Mouse (Mus musculus): Measurements from ENCODE around the gene Uchl1. TPM values are rescaled to one million over a fixed set of nuclear protein-coding genes. Genes with fewer than 3 reads are reported as not detected.
A peak's percentile ranks its signal among the peaks of the same experiment; 100 is the strongest.

The Uchl1 gene
- polyA plus RNA-seq, 1 experiment from 2014 or later, result 61.0 TPM

- ATAC-seq (ENCODE audit: insufficient read depth), result no peak
These were observed 43.0 kb downstream of the Uchl1 start for GRCm38 (mm10) chr5:66718880-66719279.

GRCm38 (mm10) chr5:66720921-66721320, 45.0 kb downstream of the Uchl1 start:
- no peak for DNase-seq
- Histone ChIP-seq H3K9me3 (ENCODE audit: low read depth, low read length) (no peaks in the 10 kb centered on the region), H3K27ac (ENCODE audit: low read depth) (no peak overlapping the region), H3K4me2 (no peak overlapping the region), H3K9ac (no peak overlapping the region), H3K4me3 (ENCODE audit: low read depth, low read length) (no peak overlapping the region), H3K4me1 (ENCODE audit: insufficient read depth) (peaks cover 14% of the 10 kb centered on the region), H3K27me3 (ENCODE audit: insufficient read depth, low read length) (no peaks in the 10 kb centered on the region), H3K36me3 (ENCODE audit: insufficient read depth) (no peaks in the 10 kb centered on the region)
- WGBS, result 37% methylated on average over 5 of the region's 5 CpGs
- TF ChIP-seq CTCF (IDR thresholded peaks at IDR 0.05; ENCODE audit: low read depth), result no peak
- no peak for ATAC-seq (ENCODE audit: insufficient read depth)

More at GRCm38 (mm10) chr5:66718880-66719279, 43.0 kb downstream of the Uchl1 start:
- Histone ChIP-seq H3K9ac (no peak overlapping the region), H3K4me2 (no peak overlapping the region), H3K4me1 (ENCODE audit: insufficient read depth) (peaks cover 11% of the 10 kb centered on the region), H3K36me3 (ENCODE audit: insufficient read depth) (no peaks in the 10 kb centered on the region), H3K27me3 (ENCODE audit: insufficient read depth, low read length) (no peaks in the 10 kb centered on the region), H3K9me3 (ENCODE audit: low read depth, low read length) (no peaks in the 10 kb centered on the region), H3K27ac (ENCODE audit: low read depth) (no peak overlapping the region), H3K4me3 (ENCODE audit: low read depth, low read length) (no peak overlapping the region)
- TF ChIP-seq CTCF (IDR thresholded peaks at IDR 0.05; ENCODE audit: low read depth), result no peak
- no peak for DNase-seq
- WGBS, result 69% methylated on average over 7 of the region's 7 CpGs

DNA sequence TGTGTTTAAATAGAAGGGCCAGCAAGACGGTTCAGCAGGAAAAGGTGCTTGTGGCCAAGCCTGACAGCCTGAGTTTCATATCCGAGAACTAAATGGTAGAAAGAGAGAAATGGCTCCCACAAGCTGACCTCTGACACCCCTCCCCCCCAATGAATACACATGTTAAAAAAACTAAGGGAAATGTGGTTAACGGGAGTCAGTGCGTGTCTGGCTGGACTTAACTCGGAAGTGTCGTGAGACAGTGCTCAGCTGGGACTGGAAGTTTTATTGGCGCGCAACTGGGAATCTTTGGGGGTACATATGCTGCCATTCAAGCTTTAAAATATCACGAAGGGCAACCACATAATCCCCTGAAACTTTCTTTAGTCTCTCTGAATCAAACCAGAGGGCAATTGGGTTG, 46.7 kb downstream of the Uchl1 start:
- TF ChIP-seq CTCF (IDR thresholded peaks at IDR 0.05; ENCODE audit: low read depth), result no peak
- DNase-seq, result peak; percentile 81
- no peaks in the 10 kb centered on the region for H3K27me3 ChIP-seq (ENCODE audit: insufficient read depth, low read length)
- no peak overlapping the region for H3K4me3 ChIP-seq (ENCODE audit: low read depth, low read length)
- H3K9ac ChIP-seq, result no peak overlapping the region
- whole genome bisulfite sequencing, result 38% methylated on average over 9 of the region's 9 CpGs
- peak; percentile 68 for ATAC-seq (ENCODE audit: insufficient read depth)
- peak overlapping the region; percentile 33; the same call in 1 of the 2 replicates for H3K4me2 ChIP-seq
- H3K36me3 ChIP-seq (ENCODE audit: insufficient read depth), result no peaks in the 10 kb centered on the region
- H3K9me3 ChIP-seq (ENCODE audit: low read depth, low read length), result no peaks in the 10 kb centered on the region
- H3K27ac ChIP-seq (ENCODE audit: low read depth), result peak overlapping the region; percentile 47
- H3K4me1 ChIP-seq (ENCODE audit: insufficient read depth), result peaks cover 14% of the 10 kb centered on the region

DNA sequence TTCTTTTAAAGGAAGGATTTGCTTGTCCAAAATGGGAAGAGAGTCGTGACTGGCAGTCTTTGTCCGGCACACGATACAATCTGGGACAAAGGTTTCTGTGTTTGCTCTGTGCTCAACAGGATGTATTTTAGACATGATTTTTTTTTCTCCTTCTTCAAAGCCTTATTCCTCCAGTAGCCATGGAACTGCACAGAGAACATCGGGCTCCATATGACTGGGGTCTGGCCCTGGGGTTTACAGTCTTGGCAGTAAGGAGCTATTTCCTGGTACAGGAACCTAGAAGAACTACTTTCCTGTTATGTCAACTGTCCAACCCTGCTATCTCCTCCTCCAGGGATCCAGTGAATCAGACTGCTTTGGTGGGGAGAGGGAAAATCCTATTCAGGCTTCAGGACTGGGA, 47.1 kb downstream of the Uchl1 start:
- peak; percentile 50 for ATAC-seq (ENCODE audit: insufficient read depth)
- peak; percentile 51 for DNase-seq
- peak overlapping the region; percentile 33; the same call in 1 of the 2 replicates for H3K4me2 ChIP-seq
- H3K36me3 ChIP-seq (ENCODE audit: insufficient read depth), result no peaks in the 10 kb centered on the region
- TF ChIP-seq CTCF (IDR thresholded peaks at IDR 0.05; ENCODE audit: low read depth), result no peak
- no peaks in the 10 kb centered on the region for H3K27me3 ChIP-seq (ENCODE audit: insufficient read depth, low read length)
- H3K4me3 ChIP-seq (ENCODE audit: low read depth, low read length), result no peak overlapping the region
- H3K4me1 ChIP-seq (ENCODE audit: insufficient read depth), result peaks cover 14% of the 10 kb centered on the region
- no peak overlapping the region for H3K9ac ChIP-seq
- whole genome bisulfite sequencing, result 17% methylated on average over 4 of the region's 4 CpGs
- H3K9me3 ChIP-seq (ENCODE audit: low read depth, low read length), result no peaks in the 10 kb centered on the region
- H3K27ac ChIP-seq (ENCODE audit: low read depth), result peak overlapping the region; percentile 47

DNA sequence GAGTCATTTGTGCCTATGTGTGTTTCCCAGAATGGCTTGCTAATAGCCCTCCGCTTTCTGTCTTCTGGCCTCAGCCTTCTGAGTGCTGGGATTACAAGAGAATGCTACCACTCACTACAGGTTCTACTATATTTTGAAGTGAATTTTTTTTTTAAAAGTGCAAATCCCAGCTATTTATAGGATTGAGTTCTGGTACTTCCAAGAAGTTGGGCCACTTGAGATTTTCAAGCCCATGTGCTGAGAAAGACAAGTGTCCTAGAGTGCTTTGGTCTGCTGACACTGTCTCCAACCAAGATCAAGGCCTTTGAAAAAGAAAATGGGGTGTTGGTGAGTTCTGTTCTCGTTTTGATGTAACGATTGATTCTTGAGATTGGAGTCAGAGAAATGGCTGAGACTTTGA, 47.7 kb downstream of the Uchl1 start:
- Histone ChIP-seq H3K9ac (no peak overlapping the region), H3K27ac (ENCODE audit: low read depth) (peak overlapping the region; percentile 47), H3K4me2 (no peak overlapping the region), H3K27me3 (ENCODE audit: insufficient read depth, low read length) (no peaks in the 10 kb centered on the region), H3K9me3 (ENCODE audit: low read depth, low read length) (no peaks in the 10 kb centered on the region), H3K36me3 (ENCODE audit: insufficient read depth) (no peaks in the 10 kb centered on the region), H3K4me1 (ENCODE audit: insufficient read depth) (peaks cover 14% of the 10 kb centered on the region), H3K4me3 (ENCODE audit: low read depth, low read length) (no peak overlapping the region)
- ATAC-seq (ENCODE audit: insufficient read depth) (no peak), DNase-seq (peak; percentile 44)
- WGBS, result 36% methylated on average over 3 of the region's 3 CpGs
- TF ChIP-seq CTCF (IDR thresholded peaks at IDR 0.05; ENCODE audit: low read depth), result no peak

DNA sequence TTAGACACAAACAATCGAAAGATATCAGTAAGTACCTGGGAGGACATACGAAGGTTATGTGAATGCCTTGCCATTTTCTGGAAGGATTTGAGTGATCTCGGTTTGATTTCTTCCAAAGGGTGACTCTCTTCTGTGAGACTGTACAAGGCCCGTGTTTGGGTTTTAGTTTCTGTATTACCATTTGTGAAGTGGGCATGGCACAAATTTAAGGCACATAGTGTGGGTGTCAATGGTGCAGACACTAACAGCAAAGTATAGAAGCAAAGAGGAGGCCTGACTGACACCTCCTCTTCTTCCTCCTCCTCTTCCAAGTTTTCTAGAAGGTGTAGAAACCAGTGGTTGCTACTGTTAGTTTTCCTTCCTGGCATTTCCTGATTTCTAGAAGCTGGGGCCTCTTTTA, 53.4 kb downstream of the Uchl1 start:
- no peak overlapping the region for H3K27ac ChIP-seq (ENCODE audit: low read depth)
- H3K36me3 ChIP-seq (ENCODE audit: insufficient read depth), result no peaks in the 10 kb centered on the region
- H3K4me3 ChIP-seq (ENCODE audit: low read depth, low read length), result no peak overlapping the region

GRCm38 (mm10) chr5:66730621-66731301, 54.9 kb downstream of the Uchl1 start:
- Histone ChIP-seq H3K4me3 (ENCODE audit: low read depth, low read length) (no peak overlapping the region), H3K4me2 (no peak overlapping the region), H3K27me3 (ENCODE audit: insufficient read depth, low read length) (no peaks in the 10 kb centered on the region), H3K9ac (no peak overlapping the region), H3K36me3 (ENCODE audit: insufficient read depth) (no peaks in the 10 kb centered on the region), H3K27ac (ENCODE audit: low read depth) (no peak overlapping the region), H3K4me1 (ENCODE audit: insufficient read depth) (no peaks in the 10 kb centered on the region), H3K9me3 (ENCODE audit: low read depth, low read length) (no peaks in the 10 kb centered on the region)
- WGBS, result 54% methylated on average over 11 of the region's 11 CpGs
- DNase-seq (peak; percentile 86), ATAC-seq (ENCODE audit: insufficient read depth) (peak; percentile 73; the same call in 1 of the 2 replicates)
- peak; percentile 38 for TF ChIP-seq CTCF (IDR thresholded peaks at IDR 0.05; ENCODE audit: low read depth)

More for the DNA sequence above, 53.4 kb downstream of the Uchl1 start:
- DNase-seq (no peak), ATAC-seq (ENCODE audit: insufficient read depth) (no peak)
- 87% methylated on average over 4 of the region's 4 CpGs for WGBS
- no peaks in the 10 kb centered on the region for H3K4me1 ChIP-seq (ENCODE audit: insufficient read depth)
- no peak for TF ChIP-seq CTCF (IDR thresholded peaks at IDR 0.05; ENCODE audit: low read depth)
- no peaks in the 10 kb centered on the region for H3K27me3 ChIP-seq (ENCODE audit: insufficient read depth, low read length)
- H3K4me2 ChIP-seq, result no peak overlapping the region
- no peak overlapping the region for H3K9ac ChIP-seq
- no peaks in the 10 kb centered on the region for H3K9me3 ChIP-seq (ENCODE audit: low read depth, low read length)
